Mouse (Mus musculus) kidney, adult 2 months (tissue): ENCODE results near the gene Plau.

ENCODE experiments used
- CTCF ChIP-seq: fragments of 200-500 bp; conservative IDR thresholded peaks from 2 replicates; pipeline ENCODE4 v1.5.1; 2011; ENCODE audit warnings: low read depth, mild to moderate bottlenecking, control low read depth, low read length, moderate library complexity, mixed read lengths; ENCODE audit not compliant: insufficient read depth, insufficient read length
- POLR2A ChIP-seq: fragments of 200-500 bp; IDR thresholded peaks from one replicate; pipeline ENCODE4 v1.6.1; 2011; ENCODE audit warnings: low read depth, low read length, control low read depth

GRCm38 (mm10) chr14:20792922-20793757, 43.3 kb upstream of the Plau start:
- no peak for TF ChIP-seq CTCF
- TF ChIP-seq POLR2A: no peak
